Mouse (Mus musculus) heart, postnatal 14 days (tissue): ENCODE data around the gene Ttll8. TPM values are rescaled to one million over a fixed set of nuclear protein-coding genes. Genes with fewer than 3 reads are reported as not detected.
A peak's percentile ranks its signal among the peaks of the same experiment; 100 is the strongest.

ENCODE experiments used
- DNase-seq, 2 experiments: peaks; one replicate each; pipeline ENCODE4 v3.0.0; 2021 to 2022
- intact Hi-C: fragments of 180-260 bp; cut with DNase I; formaldehyde crosslinking; loops from one replicate; pipeline ENCODE4 v1.15.1; 2025
- total RNA-seq, 2 experiments: library from RNA; stranded (reverse); gene quantifications; 2 replicates each; pipeline ENCODE4 v1.2.3; 2021

Gene Ttll8
- total RNA-seq, 2 experiments from 2014 or later = not detected

DNA sequence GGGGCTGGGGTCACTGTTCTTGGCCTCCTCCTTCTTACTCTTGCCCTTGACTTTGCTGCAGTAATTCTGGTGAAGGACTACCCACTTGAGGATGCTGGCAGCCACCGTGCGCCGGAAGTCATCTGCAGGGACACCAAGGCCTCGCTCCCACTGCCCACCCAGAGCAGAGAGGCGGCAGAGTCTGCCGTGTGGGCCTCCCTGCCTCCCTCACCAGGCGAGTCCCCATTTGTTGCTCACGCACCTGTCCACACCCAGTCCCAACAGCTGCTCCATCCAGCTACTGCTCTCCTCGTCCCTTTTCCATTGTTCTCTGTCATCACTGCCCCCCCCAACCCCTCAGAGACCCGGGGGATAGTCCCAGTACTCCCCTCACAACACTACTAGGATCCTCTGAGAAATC, 21.6 kb downstream of the Ttll8 start:
- intact Hi-C loops = no loop called here
- DNase-seq = no peak

DNA sequence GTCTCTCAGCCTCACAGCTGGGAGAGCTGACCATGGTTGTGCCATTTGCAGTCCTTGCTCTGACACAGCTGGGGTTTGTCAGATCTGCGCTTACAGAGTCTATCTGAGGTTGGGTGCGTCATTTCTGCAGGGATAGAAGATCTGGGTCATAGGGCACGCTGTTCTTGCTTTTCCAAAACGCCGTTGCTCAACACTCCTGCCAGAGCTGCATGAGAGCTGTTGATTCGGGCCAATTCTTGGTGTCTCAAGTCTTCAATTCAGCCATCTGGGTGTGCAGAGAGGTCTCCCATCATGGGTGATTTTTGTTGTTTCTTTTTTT, 32.3 kb downstream of the Ttll8 start:
- intact Hi-C loops = loop anchor here (1.0 kb wide), 2 partner anchors 46 to 94 kb away; no protein-coding TSS in a partner anchor
- peak; percentile 48 to 60 for DNase-seq

DNA sequence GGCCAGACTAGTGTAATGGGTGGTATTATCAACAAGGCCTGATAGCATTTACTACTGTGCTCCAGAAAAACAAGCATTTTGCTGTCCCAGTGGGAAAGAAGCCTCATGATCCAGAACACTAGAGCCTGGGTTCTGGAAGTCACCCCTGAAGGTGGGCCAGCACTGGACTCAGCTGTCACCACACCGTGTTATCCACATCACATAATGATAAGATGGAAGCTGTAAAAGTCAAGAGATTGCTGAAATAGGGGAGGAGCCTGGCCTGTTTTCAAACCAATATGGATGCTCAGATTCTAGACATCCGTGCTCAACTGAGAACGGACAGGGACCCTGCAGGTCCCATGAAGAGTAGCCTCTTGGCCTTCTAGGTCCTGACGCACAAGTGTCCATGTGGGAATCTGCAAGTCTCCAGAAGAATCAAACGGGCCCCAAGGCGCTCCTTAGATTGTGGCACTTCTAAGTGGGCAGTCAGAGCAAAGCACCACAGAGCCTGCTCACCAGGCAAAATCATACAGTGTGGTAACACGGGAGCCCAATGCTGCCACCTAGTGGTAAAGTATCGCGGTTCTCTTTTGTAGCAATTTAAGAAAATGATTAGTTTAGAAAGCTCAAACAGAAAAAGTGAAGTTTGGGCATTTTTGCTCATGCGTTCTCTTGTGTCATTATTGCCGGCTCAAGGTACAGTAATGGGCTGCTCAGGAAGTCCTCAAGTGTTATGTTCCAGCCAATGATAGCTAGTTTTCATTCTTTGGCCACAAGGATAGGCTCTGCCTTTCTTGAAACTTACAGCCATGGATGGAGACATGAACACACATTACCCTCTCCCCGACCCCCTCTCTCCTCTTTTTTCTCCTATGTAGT, 32.9 kb downstream of the Ttll8 start:
- peak; percentile 66 to 87 for DNase-seq
- intact Hi-C loops = loop anchor here (1.0 kb wide), 2 partner anchors 45 to 93 kb away; no protein-coding TSS in a partner anchor

DNA sequence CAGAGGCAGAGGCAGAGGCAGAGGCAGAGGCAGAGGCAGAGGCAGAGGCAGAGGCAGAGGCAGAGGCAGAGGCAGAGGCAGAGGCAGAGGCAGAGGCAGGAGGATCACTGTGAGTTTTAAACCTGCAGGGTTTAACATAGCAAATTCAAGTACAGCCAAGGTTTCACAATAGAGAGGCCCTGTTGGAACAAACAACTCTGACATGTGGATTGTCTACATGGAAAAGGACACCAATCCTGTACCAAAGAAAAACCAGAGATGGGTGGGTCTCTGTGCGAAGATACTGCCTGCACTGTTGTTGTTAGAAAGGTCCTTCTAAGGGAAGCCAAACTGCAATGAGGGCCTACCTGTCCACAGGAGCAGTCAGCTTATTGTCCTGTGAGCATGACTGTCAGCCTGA, 34.2 kb downstream of the Ttll8 start:
- no peak for DNase-seq

DNA sequence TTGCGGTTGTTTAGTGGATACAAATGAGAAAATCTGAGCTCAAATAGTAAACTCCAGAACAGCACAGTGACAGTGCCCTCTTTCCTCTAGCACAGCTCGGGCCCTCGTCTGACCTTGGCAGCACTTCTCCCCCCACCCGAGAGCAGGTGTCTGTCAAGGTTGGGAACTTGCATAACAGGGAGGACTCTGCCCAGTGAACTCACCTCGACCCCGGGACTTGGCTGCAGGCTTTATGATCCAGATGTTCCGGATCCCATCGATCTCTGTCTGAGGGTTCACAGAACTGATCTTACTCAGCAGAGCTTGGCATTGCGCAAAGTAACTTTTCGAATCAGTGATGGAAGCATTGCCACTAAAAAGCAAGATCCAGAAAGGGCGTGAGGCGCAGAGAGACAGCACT, 34.9 kb downstream of the Ttll8 start:
- DNase-seq = no peak
- intact Hi-C loops = no loop called here

More for the DNA sequence above, 34.2 kb downstream of the Ttll8 start:
- intact Hi-C loops = no loop called here

DNA sequence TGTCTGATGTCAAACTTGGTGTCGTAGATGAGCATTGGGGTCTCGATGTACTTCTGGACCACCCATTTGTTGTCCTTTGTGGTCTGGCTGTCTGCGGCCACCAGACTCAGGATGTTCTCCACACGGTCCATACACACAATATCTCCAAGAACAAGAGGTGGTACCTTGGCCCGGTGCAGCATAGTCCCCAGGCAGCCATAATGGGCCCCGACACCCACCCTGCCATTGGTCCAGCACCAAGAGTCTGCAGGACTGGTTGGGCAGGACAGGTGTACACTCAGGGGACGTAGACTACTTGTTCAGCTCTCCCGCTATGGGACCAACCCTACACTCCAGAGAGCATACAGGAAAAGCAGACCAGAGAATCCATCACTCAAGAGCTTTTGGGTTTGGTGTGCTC, 37.1 kb downstream of the Ttll8 start:
- intact Hi-C loops = no loop called here
- DNase-seq = no peak

DNA sequence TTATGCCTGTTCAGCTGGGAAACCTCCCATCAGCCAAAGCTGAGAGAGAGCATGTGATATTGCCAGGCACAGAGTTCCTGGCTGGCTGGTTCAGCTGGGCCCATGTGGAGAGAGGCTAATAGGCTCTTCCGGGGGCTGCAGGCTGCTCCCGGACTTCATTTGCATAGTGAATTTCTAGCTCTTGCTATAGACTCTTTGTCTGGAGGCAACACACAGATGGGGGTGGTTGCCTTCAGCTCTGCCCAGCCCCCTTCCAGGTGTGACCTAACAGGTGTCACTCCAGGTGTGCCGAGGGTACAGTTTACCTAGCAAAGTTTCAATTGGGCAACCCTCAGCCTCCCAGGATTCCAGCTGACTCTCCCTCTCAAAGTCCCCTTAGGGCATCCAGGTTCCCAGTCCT, 37.9 kb downstream of the Ttll8 start:
- DNase-seq = no peak
- intact Hi-C loops = no loop called here

DNA sequence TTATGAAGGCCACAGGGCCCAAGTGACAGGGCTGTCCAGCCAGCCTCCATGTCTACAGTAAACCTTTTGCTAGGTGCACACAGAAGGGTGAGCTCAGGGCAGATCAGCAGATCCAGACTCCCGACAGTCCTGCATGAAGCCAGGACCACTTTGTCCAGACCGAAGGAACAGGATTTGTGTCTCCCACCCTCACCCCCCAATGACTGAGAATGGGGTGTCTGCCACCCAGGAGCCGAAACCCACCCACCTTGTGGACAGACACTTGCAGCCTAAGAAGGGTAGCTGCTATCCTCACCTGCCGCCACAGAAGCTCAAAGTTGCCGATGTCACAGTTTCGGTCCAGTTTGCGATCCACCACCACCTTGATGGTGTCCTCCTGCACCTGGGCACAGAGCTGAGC, 39.2 kb downstream of the Ttll8 start:
- DNase-seq = no peak

DNA sequence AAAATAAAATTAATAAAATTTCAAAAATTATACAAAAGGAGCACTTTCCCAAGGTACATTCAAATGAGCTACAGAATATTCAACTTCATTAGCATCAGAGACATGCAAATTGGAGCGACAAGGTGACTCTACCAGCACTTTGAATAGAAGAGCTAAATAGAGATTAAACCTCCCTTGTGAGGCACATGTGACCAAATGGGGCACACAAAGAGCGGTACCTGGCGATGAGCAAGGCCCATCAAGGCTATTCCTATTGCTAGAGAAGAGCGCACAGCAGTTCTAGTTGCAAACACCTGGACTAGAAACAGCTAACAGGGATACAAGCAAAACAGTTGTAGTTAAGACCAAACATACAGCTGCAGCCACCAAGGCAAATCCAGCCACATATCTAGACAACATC, 47.9 kb downstream of the Ttll8 start:
- no peak for DNase-seq
- intact Hi-C loops = no loop called here

More for the DNA sequence above, 39.2 kb downstream of the Ttll8 start:
- intact Hi-C loops = no loop called here

DNA sequence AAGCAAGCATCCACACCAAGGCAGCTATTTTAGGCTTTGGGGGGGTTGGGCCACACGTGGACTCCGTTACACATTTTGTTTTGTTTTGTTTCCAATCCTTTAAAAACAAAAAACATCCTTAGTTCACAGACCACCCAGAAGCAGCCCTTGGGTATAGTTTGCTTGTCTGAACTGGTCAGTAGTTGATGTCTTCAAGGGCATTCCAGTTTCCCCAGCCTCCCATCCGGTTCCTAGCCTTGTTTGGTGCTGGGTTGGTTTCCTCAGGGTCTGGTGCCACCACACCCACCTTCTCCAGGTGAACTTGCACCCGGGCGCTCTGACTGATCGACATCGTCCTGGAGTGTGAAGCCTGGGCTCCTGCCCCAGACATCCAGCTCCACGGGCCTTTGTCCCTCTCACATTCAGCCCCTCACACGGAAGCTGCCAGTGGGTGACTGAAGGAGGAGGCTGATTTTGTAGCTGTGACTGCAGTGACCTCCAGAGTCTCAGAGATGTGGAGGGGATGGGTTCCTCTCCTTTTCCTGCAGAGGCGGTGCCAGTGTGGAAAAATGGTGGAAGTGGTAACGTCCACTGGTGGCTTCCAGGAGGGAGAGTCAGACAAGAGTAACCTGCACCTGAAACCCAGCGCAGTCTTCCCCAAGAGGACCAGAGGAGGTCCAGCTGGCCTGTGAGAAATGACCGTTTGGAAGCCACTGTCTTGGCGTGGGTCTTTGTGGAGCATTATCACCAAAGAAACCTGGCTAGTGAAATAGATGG, 50.0 kb downstream of the Ttll8 start:
- no peak for DNase-seq
- intact Hi-C loops = no loop called here

DNA sequence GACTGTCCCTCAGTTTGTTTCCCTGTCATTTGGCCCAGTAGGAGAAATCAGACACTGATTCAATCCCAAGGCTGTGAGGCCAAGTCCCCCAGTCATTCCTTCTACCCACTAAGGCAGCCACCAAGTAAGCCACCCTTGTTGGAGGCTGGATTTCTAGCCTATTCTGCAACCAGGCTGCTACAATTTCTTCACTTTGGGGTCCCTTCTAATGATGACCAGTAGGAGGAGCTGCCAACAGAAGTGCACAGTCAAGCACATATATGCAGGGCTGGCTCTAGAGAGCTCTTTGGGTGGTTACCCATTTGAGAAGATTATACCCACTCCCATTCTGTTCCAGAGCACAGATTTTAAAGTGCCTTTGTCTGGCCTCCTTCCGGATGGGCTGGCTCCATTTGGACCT, 51.1 kb downstream of the Ttll8 start:
- DNase-seq = no peak
- intact Hi-C loops = no loop called here

DNA sequence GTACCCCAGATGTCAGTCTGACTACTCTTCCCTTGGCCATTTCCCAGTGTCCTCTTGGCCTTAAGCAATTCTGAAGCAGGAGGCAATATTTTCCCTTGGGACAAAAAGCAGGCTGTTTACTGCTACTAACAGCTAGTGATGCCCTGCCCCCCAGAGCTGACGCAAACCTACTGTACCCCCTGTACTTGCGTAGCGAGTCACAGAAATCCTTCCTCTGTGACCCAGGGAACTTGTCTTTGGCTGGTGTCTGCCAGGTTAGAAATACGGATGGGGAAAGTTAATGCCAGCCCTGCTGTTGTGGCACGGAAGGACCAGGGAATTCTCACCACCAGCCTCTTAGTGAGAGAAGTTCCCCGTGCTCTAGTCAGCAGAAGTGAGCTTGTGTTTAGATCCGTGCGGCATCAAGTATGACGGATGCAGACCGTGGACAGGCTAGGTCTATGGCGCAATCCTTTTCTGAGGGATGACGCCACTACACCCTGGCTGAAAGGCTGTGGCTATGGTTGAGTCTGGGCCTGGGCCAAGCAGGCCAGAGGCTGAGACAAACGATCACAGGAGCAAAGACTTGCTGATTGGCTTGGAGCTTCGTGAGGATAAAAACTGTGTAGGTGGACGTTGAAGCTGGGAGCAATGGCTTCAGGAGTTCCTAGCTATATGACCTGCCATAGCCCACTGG, 51.9 kb downstream of the Ttll8 start:
- no peak for DNase-seq
- intact Hi-C loops = no loop called here

DNA sequence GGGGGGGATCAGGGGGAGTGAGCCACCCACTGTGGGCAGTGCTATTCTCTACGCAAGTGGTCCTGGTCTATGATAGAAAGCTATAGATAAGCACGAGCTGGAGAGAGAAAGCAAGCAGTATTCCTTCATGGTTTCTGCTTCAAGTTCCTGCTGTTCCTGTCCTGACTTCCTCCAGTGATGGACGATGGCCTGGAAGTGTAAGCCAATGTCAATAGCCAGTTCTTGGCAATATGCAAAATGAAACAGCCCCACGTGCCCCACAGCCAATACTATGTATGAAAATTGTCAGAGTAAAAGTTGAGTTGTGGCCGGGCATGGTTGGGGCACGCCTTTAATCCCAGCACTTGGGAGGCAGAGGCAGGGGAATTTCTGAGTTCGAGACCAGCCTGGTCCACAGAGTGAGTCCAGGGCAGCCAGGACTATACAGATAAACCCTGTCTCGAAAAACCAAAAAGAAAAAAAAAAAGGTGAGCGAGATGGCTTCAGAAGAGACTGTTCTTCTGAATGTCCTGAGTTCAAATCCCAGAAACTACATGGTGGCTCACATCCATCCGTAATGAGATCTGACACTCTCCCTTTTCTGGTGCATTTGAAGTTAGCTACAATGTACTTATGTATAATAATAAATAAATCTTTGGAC, 57.8 kb downstream of the Ttll8 start:
- DNase-seq = no peak
- intact Hi-C loops = no loop called here

DNA sequence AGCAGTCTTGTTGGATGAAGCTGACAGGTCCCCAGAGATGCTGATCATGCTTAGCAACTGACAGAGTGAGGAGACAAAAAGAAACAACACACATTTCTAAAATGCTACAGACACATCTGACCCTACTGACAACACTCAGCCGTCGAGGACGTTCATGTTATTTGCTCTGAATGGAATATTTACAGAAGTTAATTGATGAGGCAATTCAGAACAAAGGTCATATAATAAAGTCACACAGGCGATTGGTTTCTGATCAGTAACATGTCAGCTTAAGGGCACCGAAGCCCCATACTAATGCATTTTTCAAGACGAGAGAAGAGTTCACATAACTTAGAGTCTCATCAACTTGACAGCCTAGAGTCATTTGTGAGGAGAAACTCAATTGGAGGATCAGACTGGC, 58.3 kb downstream of the Ttll8 start:
- DNase-seq = no peak
- intact Hi-C loops = no loop called here

DNA sequence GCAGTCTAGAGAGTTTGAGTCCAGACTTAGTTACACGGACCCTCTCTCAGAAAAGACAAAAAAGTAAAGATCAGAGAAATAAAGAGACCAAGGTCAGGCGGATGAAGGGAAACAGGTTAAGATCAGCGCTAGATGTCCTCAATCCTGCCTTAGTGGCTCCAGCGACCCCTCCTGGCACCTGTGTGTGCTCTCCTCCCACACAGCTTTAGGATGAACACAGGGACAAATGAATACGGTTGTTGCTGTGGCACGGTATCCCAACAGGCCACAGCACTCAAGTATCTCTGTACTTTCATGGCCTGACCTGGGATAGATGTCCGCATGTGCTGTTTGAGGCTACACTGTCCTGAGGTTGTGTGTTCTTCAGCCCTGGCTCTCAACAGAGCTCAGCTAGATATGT, 59.1 kb downstream of the Ttll8 start:
- intact Hi-C loops = no loop called here

DNA sequence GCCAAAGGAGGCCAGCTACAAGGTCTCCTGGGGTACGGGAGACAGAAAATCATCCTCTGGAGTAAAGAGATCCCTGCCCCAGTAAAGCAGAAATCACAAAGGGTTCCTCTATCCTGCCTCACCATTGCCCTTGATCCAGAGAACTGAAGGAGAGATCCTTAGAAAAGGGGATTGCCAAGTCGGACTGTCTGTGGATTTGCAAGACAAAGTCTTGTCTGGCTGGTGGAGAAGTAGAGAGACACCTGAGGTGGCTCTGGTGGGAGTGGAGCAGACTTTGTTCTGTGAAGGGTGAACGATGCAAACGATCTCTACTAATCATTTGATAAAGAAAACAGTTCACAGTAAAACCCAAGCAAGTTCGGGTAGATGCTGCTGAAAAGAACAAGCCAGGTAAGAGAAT, 61.3 kb downstream of the Ttll8 start:
- intact Hi-C loops = no loop called here
- DNase-seq = no peak

More for the DNA sequence above, 59.1 kb downstream of the Ttll8 start:
- no peak for DNase-seq

DNA sequence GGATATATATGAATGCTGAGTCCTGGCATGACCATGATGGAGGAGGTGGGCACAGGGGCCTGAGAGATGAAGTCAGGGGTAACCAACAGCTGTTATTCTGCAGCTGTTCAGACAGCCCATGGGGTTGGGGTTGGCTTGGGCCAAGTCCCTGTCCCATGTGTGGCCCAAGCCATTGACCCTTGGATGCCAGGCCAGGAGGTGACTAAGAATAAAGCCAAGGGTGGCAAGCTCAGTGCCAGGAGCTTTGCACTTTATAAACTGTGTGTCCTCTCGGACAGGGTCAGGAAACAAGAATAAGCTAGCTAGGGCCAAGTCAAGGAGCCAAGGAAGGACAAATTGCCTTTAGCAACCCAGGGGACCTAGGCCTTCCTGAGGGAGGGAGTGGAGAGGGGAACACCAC, 62.0 kb downstream of the Ttll8 start:
- no peak for DNase-seq
- intact Hi-C loops = no loop called here

DNA sequence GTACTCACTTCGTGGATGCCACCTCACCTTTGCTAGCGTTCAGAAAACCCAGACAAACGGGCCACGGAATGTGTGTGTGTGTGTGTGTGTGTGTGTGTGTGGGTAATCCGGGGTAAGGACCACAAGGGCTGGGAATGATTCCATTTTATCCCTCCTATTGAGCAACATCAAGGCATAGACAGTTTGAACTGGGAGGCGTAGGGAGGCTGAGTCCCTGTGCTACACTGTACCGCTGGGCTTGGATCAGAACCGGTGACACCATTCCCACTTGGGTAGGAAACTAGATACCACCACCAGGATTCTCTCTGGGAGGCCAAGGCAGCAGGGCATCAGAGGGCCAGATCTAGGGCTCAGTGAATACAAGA, 62.6 kb downstream of the Ttll8 start:
- DNase-seq = no peak
- intact Hi-C loops = no loop called here

DNA sequence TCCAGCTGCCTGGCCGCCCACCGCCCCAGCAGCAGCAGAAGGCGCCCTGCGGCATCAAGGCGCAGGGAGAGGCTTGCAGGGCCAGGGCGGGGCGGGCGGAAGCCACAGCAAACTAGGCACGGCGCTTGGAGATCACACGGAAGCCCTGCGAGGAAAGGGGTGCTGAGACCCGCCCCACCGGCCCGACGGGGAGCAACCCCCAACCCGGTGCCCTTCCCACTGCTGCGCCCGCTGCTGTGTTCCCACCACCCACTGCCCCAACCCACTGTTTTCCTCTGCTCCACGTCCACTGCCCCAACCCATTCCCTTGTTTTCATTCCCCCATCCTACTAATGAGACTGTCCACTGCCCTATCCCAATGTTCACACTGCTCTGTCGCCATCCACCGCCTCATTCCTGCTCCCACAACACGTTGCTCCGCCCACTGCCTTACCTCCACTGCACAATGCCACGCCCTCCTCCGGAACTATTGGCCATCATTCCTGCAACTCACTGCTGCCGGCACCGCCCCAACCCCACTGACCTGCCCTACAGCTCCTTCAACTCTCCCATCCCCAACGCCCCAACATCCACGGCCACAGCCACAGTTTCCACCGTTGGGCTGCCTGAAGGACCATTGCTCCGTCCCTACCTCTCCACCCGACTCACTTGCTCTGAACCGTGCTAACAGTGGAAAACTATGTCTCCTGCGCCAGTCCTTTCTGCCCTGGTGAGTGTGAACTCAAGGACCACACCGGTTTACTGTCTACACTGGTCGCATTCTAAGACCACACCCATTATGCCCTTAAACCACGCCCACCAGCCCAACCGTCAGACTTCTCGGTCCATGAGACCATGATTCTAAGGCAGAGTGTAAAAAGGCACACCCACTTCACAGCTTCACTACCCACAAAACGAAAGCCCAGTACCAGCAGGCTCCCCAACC, 63.2 kb downstream of the Ttll8 start:
- peak; percentile 57 to 67 for DNase-seq
- intact Hi-C loops = no loop called here

DNA sequence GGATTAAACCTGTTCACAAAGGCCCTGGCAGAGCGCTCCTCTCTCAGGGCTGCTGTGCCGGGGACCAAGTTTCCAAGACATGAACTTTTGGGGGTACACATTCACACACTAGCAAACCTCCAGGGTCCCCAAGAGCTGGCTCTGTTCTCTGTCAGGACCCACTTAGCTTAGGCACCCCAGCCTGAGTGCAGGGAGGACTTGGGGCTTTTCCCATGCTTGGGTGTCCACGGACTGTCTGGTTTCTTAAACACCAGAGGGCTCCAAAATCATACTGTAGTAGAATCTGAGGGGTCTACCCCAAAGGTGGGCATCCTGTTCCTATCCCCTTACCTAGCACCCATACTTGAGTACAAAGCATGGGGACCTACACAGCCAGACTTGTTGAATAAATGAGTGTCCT, 64.2 kb downstream of the Ttll8 start:
- DNase-seq = no peak
- intact Hi-C loops = no loop called here
